Mouse (Mus musculus) naive thymus-derived CD4-positive, alpha-beta T cell, adult 2 months (primary cell): ENCODE data around the gene Prrg4.
"Not testable (repeated sequence)": the region's sequence is repeated elsewhere in the genome, so short reads cannot be mapped to it uniquely, and the experiment has no call there.

Experiments
- DNase-seq: peaks from one replicate; pipeline ENCODE4 v3.0.0-alpha.2; 2011; ENCODE audit warnings: low read depth

Prrg4 gene

DNA sequence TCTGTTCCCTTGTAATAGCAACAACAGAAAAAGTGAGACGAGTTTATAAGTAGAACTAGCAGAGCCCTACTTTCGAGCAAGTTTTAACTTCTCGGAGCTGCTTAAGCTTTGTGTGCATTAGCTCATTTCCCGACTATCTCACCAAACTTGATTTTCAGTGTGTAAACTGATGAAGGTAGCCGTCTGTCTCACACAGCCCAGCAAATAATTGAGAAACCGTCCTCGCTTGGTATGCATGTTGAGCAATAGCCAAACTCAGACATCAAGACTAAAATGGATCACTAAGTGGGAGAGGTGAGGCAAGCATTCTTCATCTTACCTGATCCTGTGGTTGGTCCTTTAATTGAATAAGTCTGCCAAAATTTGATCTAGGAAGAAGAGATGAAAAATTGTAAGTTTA lies 7.9 kb downstream of the Prrg4 start:
- no peak for DNase-seq

GRCm38 (mm10) chr2:104840974-104841373 lies 8.7 kb downstream of the Prrg4 start:
- DNase-seq, result no peak

DNA sequence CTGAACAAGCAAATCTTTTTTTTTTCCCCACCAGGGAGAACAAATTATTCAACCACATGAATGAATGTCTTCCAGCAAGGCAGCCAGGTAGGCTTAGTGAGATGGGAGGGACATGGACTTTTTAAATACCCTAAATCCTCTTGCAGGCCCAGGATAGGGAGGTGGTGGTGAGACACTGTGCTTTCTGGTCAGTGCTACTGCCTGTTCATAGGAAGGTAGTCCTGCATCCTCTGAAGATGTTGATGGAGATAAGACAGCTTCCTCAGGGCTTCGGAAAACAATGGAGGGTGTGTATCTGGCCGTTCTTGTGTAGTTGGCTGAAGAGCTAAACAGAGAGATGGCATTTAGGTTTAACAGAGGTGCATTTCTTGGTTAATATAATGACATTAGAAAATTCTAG lies 17.2 kb downstream of the Prrg4 start:
- DNase-seq, result no peak

DNA sequence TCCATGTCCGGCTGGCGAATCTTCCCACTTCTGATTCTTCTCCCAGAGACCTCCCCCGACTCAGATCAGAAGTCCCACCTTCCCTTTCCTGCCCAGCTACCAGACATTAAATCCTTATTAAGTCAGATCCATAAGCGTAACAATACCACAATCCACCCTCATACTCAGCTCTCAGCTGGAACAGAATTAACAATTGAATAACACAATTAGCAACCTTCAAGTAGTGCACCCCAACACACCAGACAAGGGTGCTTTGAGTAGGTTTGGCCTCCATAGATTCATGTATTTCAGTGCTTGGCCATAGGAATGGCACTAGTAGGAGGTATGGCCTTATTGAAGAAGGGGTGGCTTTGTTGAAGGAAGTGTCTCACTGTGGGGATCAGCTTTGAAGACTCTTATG lies 23.5 kb downstream of the Prrg4 start:
- DNase-seq, result no peak

DNA sequence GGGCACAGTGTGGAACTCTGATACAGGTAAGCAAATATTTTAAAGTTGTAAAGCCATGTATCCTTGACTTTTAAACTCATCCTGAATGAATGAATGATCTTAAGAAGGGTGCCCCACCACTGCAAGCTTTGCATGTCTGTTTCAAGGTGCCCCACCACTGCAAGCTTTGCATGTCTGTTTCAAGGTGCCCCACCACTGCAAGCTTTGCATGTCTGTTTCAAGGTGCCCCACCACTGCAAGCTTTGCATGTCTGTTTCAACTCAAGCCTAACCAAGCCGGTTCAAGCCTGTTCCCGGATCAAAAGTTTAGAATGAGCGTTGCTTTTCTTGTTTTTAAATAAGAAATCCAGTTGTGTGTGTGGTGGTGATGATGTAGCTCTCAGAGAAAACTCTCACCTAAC lies 30.9 kb downstream of the Prrg4 start:
- not testable (repeated sequence) for DNase-seq

DNA sequence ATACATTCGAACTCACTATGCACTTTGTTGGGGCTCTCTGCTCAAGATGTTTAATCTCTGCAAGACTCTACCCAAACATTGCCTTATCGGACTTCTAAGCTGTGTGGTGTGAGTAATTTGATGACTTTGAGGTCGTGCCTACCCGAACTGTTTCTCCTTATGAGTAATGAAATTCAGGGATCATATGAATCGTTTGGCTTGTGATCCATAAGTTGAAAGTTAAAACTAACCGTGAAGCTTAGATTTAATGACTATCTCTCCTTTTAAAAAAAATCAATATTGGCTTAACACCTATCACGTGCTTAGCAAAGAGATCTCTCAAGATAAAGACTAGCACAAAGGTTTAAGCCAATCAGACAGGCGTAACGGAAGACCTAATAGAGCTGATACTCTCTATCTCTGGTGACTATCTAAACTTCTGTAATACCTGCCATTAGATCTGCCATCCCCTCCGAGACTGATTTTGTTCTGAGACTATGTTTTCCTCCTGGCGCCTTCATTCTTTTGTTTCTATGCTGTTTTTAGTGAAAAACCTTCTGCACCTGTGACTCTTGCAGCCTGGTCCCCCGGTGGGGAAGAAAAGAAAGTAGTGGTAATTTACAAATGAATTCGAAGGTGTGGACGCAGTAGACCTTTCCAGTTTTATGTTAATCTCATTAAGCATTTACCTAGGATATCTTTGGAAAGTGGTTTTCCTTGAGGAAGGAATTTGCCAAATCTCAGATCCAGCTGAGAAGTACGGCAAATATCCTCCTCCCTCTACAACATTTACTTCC lies 31.9 kb downstream of the Prrg4 start:
- DNase-seq, result peak; percentile 36

- DNase-seq, result peak; percentile 86
Observed at GRCm38 (mm10) chr2:104816866-104817439, 32.7 kb downstream of the Prrg4 start.

- DNase-seq, result no peak
Observed at GRCm38 (mm10) chr2:104816371-104816827, 33.3 kb downstream of the Prrg4 start, which contains the start of gene Qser1. TSS of gene Qser1 (minus strand) at chr2:104816760.

DNA sequence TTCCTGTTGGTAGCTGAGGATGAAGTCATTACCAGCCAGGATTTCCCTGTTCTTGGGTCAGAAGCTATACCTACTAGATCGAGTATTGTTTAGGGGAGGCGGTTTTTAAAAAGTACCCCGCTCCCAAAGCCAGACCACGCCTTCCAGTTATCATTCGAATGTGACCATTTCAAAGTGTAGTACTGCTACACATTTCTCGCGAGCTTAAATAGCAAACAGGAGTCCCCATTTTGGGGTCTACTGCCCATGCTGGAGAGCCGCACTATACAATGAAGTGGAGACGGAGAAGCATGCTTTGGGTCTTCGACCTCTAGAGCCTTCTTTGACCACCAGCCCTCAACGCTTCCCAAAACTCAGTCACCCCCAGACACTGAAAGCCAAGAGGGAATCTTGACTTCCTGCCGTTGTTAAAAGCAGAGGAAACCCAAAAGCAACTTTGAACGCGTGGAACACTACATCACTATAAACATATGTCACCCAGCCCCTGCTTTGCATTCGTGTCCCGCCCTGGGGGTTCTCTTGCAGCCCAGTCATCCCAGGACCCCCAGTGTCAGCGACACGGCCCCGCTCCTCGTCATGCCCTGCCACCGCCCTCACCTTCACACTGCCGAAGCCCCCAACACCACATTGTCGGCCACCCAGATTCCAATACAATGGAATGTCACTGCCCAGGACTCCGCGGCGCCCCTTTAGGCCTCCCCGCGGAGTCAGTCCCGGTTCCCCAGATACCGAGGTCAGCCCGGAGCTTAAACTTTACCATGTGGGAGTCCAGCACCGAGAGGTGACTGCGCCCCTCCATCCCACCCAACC lies 33.9 kb downstream of the Prrg4 start:
- peak; percentile 64 for DNase-seq

- DNase-seq, result no peak
Observed at GRCm38 (mm10) chr2:104814181-104814951, 35.3 kb downstream of the Prrg4 start.

GRCm38 (mm10) chr2:104805435-104805834 lies 44.2 kb downstream of the Prrg4 start:
- no peak for DNase-seq
